Comparison of ENCODE assay signal across 8 mouse cellular contexts in genomic region chr5:117120489-117121466, GRCm38 (mm10). TPM values are rescaled to one million over a fixed set of nuclear protein-coding genes. Genes with fewer than 3 reads are reported as not detected.
DNase-seq lines count a peak whose midpoint lies in the region; ATAC-seq lines count a peak whose summit lies in the region.

No protein-coding gene starts in this region.

- peak overlapping the region; percentile 93 for H3K4me2 ChIP-seq in hindbrain, embryonic 12.5 days (replicated peaks)
- H3K4me2 ChIP-seq in liver, embryonic 15.5 days: peak overlapping the region; percentile 93
- peak overlapping the region; percentile 93 for H3K4me2 ChIP-seq in stomach, embryonic 16.5 days (ENCODE audit: low read depth, low read length)

- peak overlapping the region; percentile 73 for H3K9ac ChIP-seq in hindbrain, embryonic 12.5 days
- H3K9ac ChIP-seq in liver, embryonic 15.5 days: peak overlapping the region; percentile 79
- H3K9ac ChIP-seq in stomach, embryonic 16.5 days (ENCODE audit: low read length): peak overlapping the region; percentile 77

- peak overlapping the region; percentile 12; the same call in 1 of the 2 replicates for H3K27ac ChIP-seq in hindbrain, embryonic 12.5 days
- H3K27ac ChIP-seq in liver, embryonic 15.5 days (replicated peaks): peak overlapping the region; percentile 95
- H3K27ac ChIP-seq in stomach, embryonic 16.5 days (ENCODE audit: low read length): peak overlapping the region; percentile 19; the same call in 1 of the 2 replicates

- no peaks in the 10 kb centered on the region for H3K9me3 ChIP-seq in hindbrain, embryonic 12.5 days (replicated peaks)
- H3K9me3 ChIP-seq in liver, embryonic 15.5 days (replicated peaks): no peaks in the 10 kb centered on the region; the same call in 1 of the 2 replicates
- H3K9me3 ChIP-seq in stomach, embryonic 16.5 days (replicated peaks; ENCODE audit: control insufficient read depth, low read length): no peaks in the 10 kb centered on the region

- peak; percentile 43 to 81 for DNase-seq in adrenal gland, adult (ENCODE audit: inconsistent age in 2 of 2, low spot score in 1 of 2)
- no peak for DNase-seq in adrenal gland, adult 8-10 months
- peak; percentile 27 for DNase-seq in spleen, adult 12 weeks (ENCODE audit: low spot score)
- no peak for DNase-seq in spleen, postnatal 36 days (ENCODE audit: low spot score in 2 of 2)
- DNase-seq in urinary bladder, postnatal 25 days (ENCODE audit: low spot score): no peak

- under 1% methylated on average over 40 of the region's 40 CpGs for WGBS in hindbrain, embryonic 12.5 days
- WGBS in liver, embryonic 15.5 days (ENCODE audit: insufficient replicate concordance): 2% methylated on average over 40 of the region's 40 CpGs
- 1% methylated on average over 40 of the region's 40 CpGs for WGBS in stomach, embryonic 16.5 days

- peak overlapping the region; percentile 70 for H3K4me3 ChIP-seq in hindbrain, embryonic 12.5 days
- H3K4me3 ChIP-seq in liver, embryonic 15.5 days (replicated peaks): peak overlapping the region; percentile 78
- peak overlapping the region; percentile 77 for H3K4me3 ChIP-seq in stomach, embryonic 16.5 days (replicated peaks; ENCODE audit: low read length)

- ATAC-seq in hindbrain, embryonic 12.5 days (ENCODE audit: low FRiP score): no peak; the same call in 1 of the 2 replicates
- ATAC-seq in liver, embryonic 15.5 days (ENCODE audit: insufficient read depth): no peak
- ATAC-seq in stomach, embryonic 16.5 days (ENCODE audit: insufficient read depth, low FRiP score): no peak

- peaks cover 16% of the 10 kb centered on the region for H3K4me1 ChIP-seq in hindbrain, embryonic 12.5 days
- peaks cover 79% of the 10 kb centered on the region for H3K4me1 ChIP-seq in liver, embryonic 15.5 days (replicated peaks)
- peaks cover 23% of the 10 kb centered on the region for H3K4me1 ChIP-seq in stomach, embryonic 16.5 days (ENCODE audit: control insufficient read depth, insufficient read depth, low read length)

- no peaks in the 10 kb centered on the region for H3K36me3 ChIP-seq in hindbrain, embryonic 12.5 days
- peaks cover 22% of the 10 kb centered on the region for H3K36me3 ChIP-seq in liver, embryonic 15.5 days (replicated peaks)
- no peaks in the 10 kb centered on the region for H3K36me3 ChIP-seq in stomach, embryonic 16.5 days (ENCODE audit: control insufficient read depth, insufficient read depth, low read length)

- H3K27me3 ChIP-seq in hindbrain, embryonic 12.5 days: peaks cover 18% of the 10 kb centered on the region
- H3K27me3 ChIP-seq in liver, embryonic 15.5 days: no peaks in the 10 kb centered on the region
- no peaks in the 10 kb centered on the region for H3K27me3 ChIP-seq in stomach, embryonic 16.5 days (ENCODE audit: control insufficient read depth, insufficient read depth, low read length)

RNA-seq across cellular contexts. Expression of gene Taok3, which starts 0.8 kb away (rescaled TPM):
- 10 to 100 TPM; 36.8 to 59.1 (median 47.9) TPM for total RNA-seq in adrenal gland, adult 8-10 months (2022)
- 30.6 and 31.8 TPM in 2 replicates for polyA plus RNA-seq in hindbrain, embryonic 12.5 days (2016; fragmentation: Nextera tagmentation; extraction: Ambion mirVana)
- 42.5 and 42.7 TPM in 2 replicates for polyA plus RNA-seq in liver, embryonic 15.5 days (2015; fragmentation: Nextera tagmentation; extraction: Ambion mirVana)
- 33.1 TPM in 2 replicates for polyA plus RNA-seq in stomach, embryonic 16.5 days (2015; fragmentation: Nextera tagmentation; extraction: Ambion mirVana)

RNA-seq across cellular contexts. Expression of gene Suds3, which starts 4.9 kb away (rescaled TPM):
- total RNA-seq in adrenal gland, adult 8-10 months (2022): 100 to 1,000 TPM; 108 to 130 (median 123) TPM
- polyA plus RNA-seq in hindbrain, embryonic 12.5 days (2016; fragmentation: Nextera tagmentation; extraction: Ambion mirVana): 118 and 120 TPM in 2 replicates
- 30.7 and 31.7 TPM in 2 replicates for polyA plus RNA-seq in liver, embryonic 15.5 days (2015; fragmentation: Nextera tagmentation; extraction: Ambion mirVana)
- 42.7 and 46.2 TPM in 2 replicates for polyA plus RNA-seq in stomach, embryonic 16.5 days (2015; fragmentation: Nextera tagmentation; extraction: Ambion mirVana)

Comparison
In these comparisons a context has a peak if more than half of its experiments do, and no peak if none do; other contexts are left out.
1. DNase-seq: peak in adrenal gland, adult (2 of 2) and spleen, adult 12 weeks (single experiment); none in adrenal gland, adult 8-10 months (single experiment), spleen, postnatal 36 days (0 of 2) and urinary bladder, postnatal 25 days (single experiment).
2. H3K27ac ChIP-seq: peak in every context shown above with its lines; median percentile 95 in liver, embryonic 15.5 days; 19 in stomach, embryonic 16.5 days; 12 in hindbrain, embryonic 12.5 days.
3. Peak in every context shown above with its lines, with median percentiles within 50 percentile points of each other: H3K4me2 ChIP-seq, H3K4me3 ChIP-seq and H3K9ac ChIP-seq.